Mouse (Mus musculus) forebrain, embryonic 11.5 days (tissue): ENCODE results near the gene Best3. TPM values are rescaled to one million over a fixed set of nuclear protein-coding genes. Genes with fewer than 3 reads are reported as not detected.

Source experiments
- ATAC-seq: fragments of 200-750 bp; cut with Nextera tagmentation; replicated peaks from 2 replicates; pipeline ENCODE4 v1.8.0; 2017; ENCODE audit warnings: moderate TSS enrichment; ENCODE audit not compliant: low FRiP score
- DNase-seq: peaks from one replicate; pipeline ENCODE4 v3.0.0-alpha.2; 2017; ENCODE audit warnings: low spot score
- H3K27ac ChIP-seq: fragments of 300-500 bp; sonication (generic); 2 replicates; pipeline ENCODE4 v1.5.1; 2014; ENCODE audit warnings: low read depth, low read length
- H3K27me3 ChIP-seq: fragments of 300-500 bp; sonication (generic); 2 replicates; pipeline ENCODE4 v1.6.1; 2014; ENCODE audit warnings: mild to moderate bottlenecking, low read length, mixed read lengths; ENCODE audit not compliant: control insufficient read depth, insufficient read depth
- H3K36me3 ChIP-seq: fragments of 300-500 bp; sonication (generic); 2 replicates; pipeline ENCODE4 v1.6.1; 2014; ENCODE audit warnings: mild to moderate bottlenecking, low read length, moderate library complexity, mixed read lengths; ENCODE audit not compliant: control insufficient read depth, insufficient read depth
- H3K4me1 ChIP-seq: fragments of 300-500 bp; sonication (generic); replicated peaks from 2 replicates; pipeline ENCODE4 v1.6.1; 2014; ENCODE audit warnings: low read length, mixed read lengths; ENCODE audit not compliant: control insufficient read depth, insufficient read depth
- H3K4me2 ChIP-seq: fragments of 300-500 bp; sonication (generic); 2 replicates; pipeline ENCODE4 v1.6.1; 2014; ENCODE audit warnings: low read depth, mild to moderate bottlenecking, low read length, moderate library complexity, mixed read lengths; ENCODE audit not compliant: severe bottlenecking
- H3K4me3 ChIP-seq: fragments of 300-500 bp; sonication (generic); 2 replicates; pipeline ENCODE4 v1.5.1; 2014; ENCODE audit warnings: low read depth, low read length
- H3K9ac ChIP-seq: fragments of 300-500 bp; sonication (generic); 2 replicates; pipeline ENCODE4 v1.6.1; 2014; ENCODE audit warnings: low read length
- H3K9me3 ChIP-seq: fragments of 300-500 bp; sonication (generic); 2 replicates; pipeline ENCODE4 v1.6.1; 2016; ENCODE audit warnings: low read length, mixed read lengths; ENCODE audit not compliant: control insufficient read depth
- WGBS: fragments of 180-500 bp; shearing (Covaris S2); extraction: QIAGEN DNeasy Blood & Tissue Kit; methylation state at CpG from one replicate; pipeline ENCODE4 v1.1.7; 2014; 5-methylcytosine and 5-hydroxymethylcytosine counted together
- polyA plus RNA-seq: library from polyadenylated mRNA; unstranded; fragments of >200 nt; fragmentation: Nextera tagmentation; extraction: Ambion mirVana; gene quantifications from 2 replicates; pipeline ENCODE4 v1.2.1, GENCODE M21; 2014

The Best3 gene
- polyA plus RNA-seq, 1 experiment from 2014 or later, result 0.15 TPM

- Histone ChIP-seq H3K4me2 (no peak overlapping the region), H3K4me3 (no peak overlapping the region), H3K4me1 (no peaks in the 10 kb centered on the region), H3K9me3 (no peaks in the 10 kb centered on the region), H3K9ac (no peak overlapping the region), H3K36me3 (no peaks in the 10 kb centered on the region), H3K27ac (no peak overlapping the region), H3K27me3 (no peaks in the 10 kb centered on the region)
- 91% methylated on average over 8 of the region's 8 CpGs for WGBS
- DNase-seq, result no peak
- ATAC-seq, result no peak
Observed at GRCm38 (mm10) chr10:116993971-116994370, 7.9 kb downstream of the Best3 start.

DNA sequence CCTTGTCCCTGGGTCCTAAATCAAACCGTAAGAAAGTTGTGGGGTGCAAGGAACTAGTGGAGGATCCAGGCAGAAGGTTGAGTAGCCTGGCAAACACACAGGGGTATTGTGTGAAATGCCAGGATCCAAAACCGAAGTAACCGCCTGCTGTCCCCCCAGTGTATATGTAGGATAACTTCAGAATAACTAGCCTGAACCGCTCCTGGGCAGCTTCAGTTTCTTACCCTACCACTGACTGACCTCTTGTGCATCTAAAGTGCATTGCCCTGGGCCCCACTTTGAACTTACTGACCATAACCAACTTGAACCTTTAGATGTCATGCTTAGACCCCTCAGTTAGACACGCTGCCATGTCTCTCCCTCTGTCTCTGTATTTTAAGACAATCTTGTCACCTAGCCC is 9.0 kb downstream of the Best3 start:
- Histone ChIP-seq H3K27ac (no peak overlapping the region), H3K4me1 (no peaks in the 10 kb centered on the region), H3K4me2 (no peak overlapping the region), H3K9me3 (no peaks in the 10 kb centered on the region), H3K36me3 (no peaks in the 10 kb centered on the region), H3K9ac (no peak overlapping the region), H3K4me3 (no peak overlapping the region), H3K27me3 (no peaks in the 10 kb centered on the region)
- 84% methylated on average over 5 of the region's 5 CpGs for WGBS
- DNase-seq, result no peak
- no peak for ATAC-seq

- Histone ChIP-seq H3K27ac (no peak overlapping the region), H3K4me2 (no peak overlapping the region), H3K9ac (no peak overlapping the region), H3K27me3 (no peaks in the 10 kb centered on the region), H3K4me1 (no peaks in the 10 kb centered on the region), H3K36me3 (no peaks in the 10 kb centered on the region), H3K4me3 (no peak overlapping the region), H3K9me3 (no peaks in the 10 kb centered on the region)
- 69% methylated on average over 6 of the region's 6 CpGs for WGBS
- no peak for DNase-seq
- ATAC-seq, result no peak
Observed at GRCm38 (mm10) chr10:116995584-116996235, 9.6 kb downstream of the Best3 start.

DNA sequence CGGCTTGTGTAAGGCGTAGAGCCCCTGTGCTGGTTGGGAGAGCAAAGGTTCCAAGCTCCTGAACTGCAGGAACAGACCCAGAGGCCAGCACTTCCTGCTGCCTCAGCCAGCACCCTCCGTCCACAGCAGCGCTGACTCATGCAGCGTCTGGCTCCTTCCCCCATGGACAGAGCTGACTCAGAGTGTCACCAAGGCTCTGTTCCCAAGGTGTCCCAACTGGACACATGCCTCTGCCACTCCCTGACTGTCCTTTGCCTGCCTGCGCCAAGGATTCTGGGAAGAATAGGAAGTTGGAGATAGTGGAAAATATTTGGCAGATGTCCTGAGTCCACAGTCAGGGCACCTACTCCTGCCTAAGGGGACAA is 10.1 kb downstream of the Best3 start:
- H3K9me3 ChIP-seq, result no peaks in the 10 kb centered on the region
- H3K27me3 ChIP-seq, result no peaks in the 10 kb centered on the region
- WGBS, result 79% methylated on average over 6 of the region's 6 CpGs
- no peaks in the 10 kb centered on the region for H3K36me3 ChIP-seq
- no peak overlapping the region for H3K9ac ChIP-seq
- no peak for DNase-seq
- ATAC-seq, result no peak
- H3K4me3 ChIP-seq, result no peak overlapping the region
- no peaks in the 10 kb centered on the region for H3K4me1 ChIP-seq
- no peak overlapping the region for H3K4me2 ChIP-seq
- H3K27ac ChIP-seq, result no peak overlapping the region

DNA sequence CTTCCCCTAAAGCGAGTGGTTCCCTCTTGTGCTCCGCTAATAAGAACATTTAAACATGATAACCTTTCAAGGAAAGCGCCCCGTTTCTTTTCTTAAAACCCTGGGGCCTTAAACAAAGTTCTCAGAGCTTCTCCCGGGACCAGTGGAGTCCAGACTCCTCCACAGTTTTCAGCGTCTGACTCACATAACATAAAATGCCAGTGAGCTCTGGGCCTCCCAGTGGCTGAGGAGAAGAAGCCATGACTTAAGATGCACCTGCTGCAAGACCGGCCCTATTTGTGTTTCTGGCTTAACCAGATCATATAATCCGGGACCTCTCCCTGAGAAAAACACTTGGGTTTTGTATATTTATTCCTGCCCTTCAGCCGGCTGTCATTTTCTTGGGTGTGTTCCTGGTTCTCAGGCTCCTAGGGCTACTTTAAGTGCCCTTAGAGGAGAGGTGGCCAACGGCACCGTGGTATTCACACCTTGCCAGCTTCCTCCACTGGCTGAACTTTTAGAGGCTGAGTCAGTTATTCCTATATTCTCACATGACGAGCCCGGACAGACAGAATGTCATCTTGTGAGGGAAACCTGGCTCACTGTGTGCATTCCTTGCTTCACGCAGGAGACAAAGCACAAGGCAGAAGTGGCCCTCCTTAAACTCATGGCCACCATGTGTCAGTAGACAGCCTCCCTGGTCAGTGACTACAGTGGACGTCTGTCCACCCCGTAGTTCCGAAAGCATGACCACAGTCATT is 12.8 kb downstream of the Best3 start:
- Histone ChIP-seq H3K27ac (no peak overlapping the region), H3K36me3 (no peaks in the 10 kb centered on the region), H3K9ac (no peak overlapping the region), H3K4me3 (no peak overlapping the region), H3K4me2 (no peak overlapping the region), H3K27me3 (no peaks in the 10 kb centered on the region), H3K4me1 (no peaks in the 10 kb centered on the region), H3K9me3 (no peaks in the 10 kb centered on the region)
- no peak for ATAC-seq
- 92% methylated on average over 17 of the region's 17 CpGs for WGBS
- DNase-seq, result no peak

GRCm38 (mm10) chr10:117000975-117001374 is 14.9 kb downstream of the Best3 start:
- H3K27me3 ChIP-seq, result no peaks in the 10 kb centered on the region
- no peak overlapping the region for H3K9ac ChIP-seq
- no peak overlapping the region for H3K27ac ChIP-seq
- no peak overlapping the region for H3K4me2 ChIP-seq
- H3K36me3 ChIP-seq, result no peaks in the 10 kb centered on the region
- ATAC-seq (no peak), DNase-seq (no peak)
- H3K4me3 ChIP-seq, result no peak overlapping the region
- H3K9me3 ChIP-seq, result no peaks in the 10 kb centered on the region
- no peaks in the 10 kb centered on the region for H3K4me1 ChIP-seq
- WGBS, result 77% methylated on average over 12 of the region's 12 CpGs

DNA sequence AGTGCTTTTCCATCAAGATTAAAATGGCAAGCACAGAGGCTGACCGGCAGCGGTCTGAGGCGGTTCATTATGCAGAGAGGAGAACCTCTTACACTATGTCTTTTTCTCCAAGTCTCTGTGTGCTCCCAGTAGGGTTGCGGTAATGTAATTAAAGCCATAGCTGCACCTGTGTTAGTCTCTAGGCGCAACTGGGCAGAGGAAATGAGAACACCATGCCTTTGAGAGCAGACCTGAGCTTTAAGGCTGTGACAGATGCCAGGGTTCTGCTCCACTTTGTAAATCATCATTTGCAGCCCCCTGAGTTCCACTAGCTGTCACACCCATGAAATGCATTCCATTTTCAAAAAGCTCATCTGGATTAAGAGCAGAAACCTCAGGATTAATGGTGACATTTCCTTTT is 18.6 kb downstream of the Best3 start:
- H3K36me3 ChIP-seq, result no peaks in the 10 kb centered on the region
- no peak overlapping the region for H3K27ac ChIP-seq
- DNase-seq (no peak), ATAC-seq (no peak)
- WGBS, result 84% methylated on average over 5 of the region's 5 CpGs
- H3K4me2 ChIP-seq, result no peak overlapping the region
- no peak overlapping the region for H3K9ac ChIP-seq
- no peaks in the 10 kb centered on the region for H3K9me3 ChIP-seq
- no peak overlapping the region for H3K4me3 ChIP-seq
- H3K4me1 ChIP-seq, result no peaks in the 10 kb centered on the region
- no peaks in the 10 kb centered on the region for H3K27me3 ChIP-seq

DNA sequence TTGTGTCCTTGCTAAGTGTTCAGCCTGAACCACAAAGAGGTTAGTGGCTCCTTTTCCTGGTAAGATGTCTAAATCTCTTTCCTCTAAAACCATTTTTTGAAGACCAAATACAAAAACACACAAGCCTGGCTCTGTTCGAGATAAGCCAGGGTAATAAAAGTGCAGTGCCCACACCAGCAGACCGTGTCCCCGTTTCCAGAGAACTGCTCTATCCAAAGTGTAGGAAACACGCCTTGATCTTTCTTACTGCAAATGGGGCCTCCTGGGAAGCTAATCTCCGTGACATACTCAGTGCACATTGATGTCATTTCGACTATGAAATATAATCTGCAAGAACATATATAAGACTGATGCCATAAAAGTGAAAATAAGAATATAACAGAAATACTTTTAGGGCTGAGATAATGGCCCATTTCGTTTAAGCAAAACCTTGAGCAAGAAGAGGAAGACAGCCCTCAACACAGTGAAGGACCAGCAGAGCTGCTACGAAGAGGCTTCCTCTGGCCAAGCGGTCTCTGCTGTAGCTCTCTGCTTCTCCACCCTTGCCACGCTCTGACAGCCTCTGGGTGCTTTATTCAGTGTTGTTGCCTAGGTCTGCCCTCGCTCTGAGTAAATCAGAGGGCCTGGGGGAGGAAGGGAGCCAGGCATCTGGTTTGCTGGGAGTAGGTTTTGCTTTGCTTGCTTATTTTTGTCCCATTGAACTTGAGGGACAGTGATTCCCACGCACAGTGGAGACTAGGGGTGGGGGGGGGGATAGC is 19.8 kb downstream of the Best3 start:
- Histone ChIP-seq H3K27ac (no peak overlapping the region), H3K4me3 (no peak overlapping the region), H3K9ac (no peak overlapping the region), H3K4me2 (no peak overlapping the region), H3K4me1 (no peaks in the 10 kb centered on the region), H3K27me3 (no peaks in the 10 kb centered on the region), H3K36me3 (no peaks in the 10 kb centered on the region), H3K9me3 (no peaks in the 10 kb centered on the region)
- DNase-seq, result no peak
- 82% methylated on average over 12 of the region's 12 CpGs for WGBS
- no peak for ATAC-seq
